Mouse (Mus musculus): ENCODE measurements at regions not wholly inside any gene's neighbourhood (a gene's known extent, or its start where the extent isn't known, plus 50 kb on each side); places are given as distances from the start of the nearest gene placed in this dataset.

GRCm38 (mm10) chr6:50013067-50013466 is 97.0 kb upstream of the Mpp6 start:
- TF ChIP-seq CTCF (IDR thresholded peaks at IDR 0.05) (no peak), EP300 (IDR thresholded peaks at IDR 0.05) (no peak)
